Mouse (Mus musculus): ENCODE results near the gene Klk1b1.

DNA sequence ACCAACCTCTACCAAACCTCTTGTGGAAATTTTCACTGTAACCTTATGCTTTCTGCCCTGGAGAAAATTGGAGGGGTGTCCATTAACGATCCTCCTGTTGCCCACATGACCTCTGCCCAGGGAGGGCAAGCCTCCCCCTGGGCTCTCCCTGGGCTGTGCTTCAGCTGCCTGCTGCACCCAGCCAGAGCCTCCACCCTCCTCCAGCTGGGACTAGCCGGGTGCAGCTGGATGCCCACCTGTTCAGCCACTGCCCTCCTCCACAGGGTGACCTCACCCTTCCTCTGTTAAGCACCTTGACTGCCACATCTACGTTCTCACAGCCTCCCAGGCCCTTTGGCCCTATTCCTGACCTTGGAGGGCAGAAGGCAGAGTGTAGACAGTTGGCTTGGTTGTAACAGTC is 31.8 kb upstream of the Klk1b1 start:
- TF ChIP-seq CTCF (IDR thresholded peaks at IDR 0.05; ENCODE audit: borderline replicate concordance, control insufficient read depth, extremely low read depth, insufficient read depth, low read length, poor library complexity) (no peak), POLR2A (IDR thresholded peaks at IDR 0.05; ENCODE audit: control insufficient read depth, extremely low read depth, insufficient read depth, low read length, poor library complexity) (no peak)

All from thymus, adult 2 months (tissue).